Mouse (Mus musculus) gastrocnemius, postnatal 10 days (tissue): ENCODE results near the gene Cd52. TPM values are rescaled to one million over a fixed set of nuclear protein-coding genes. Genes with fewer than 3 reads are reported as not detected.

ENCODE experiments used
- DNase-seq: peaks from one replicate; pipeline ENCODE4 v3.0.0; 2021; ENCODE audit warnings: mixed read lengths
- total RNA-seq, 2 experiments: library from RNA; stranded (reverse); gene quantifications; 2 replicates each; pipeline ENCODE4 v1.2.3; 2021

Gene Cd52
- total RNA-seq, 2 experiments from 2014 or later = 0.70 to 2.1 TPM

GRCm38 (mm10) chr4:134119042-134119441 is 24.2 kb upstream of the Cd52 start:
- no peak for DNase-seq

- DNase-seq = no peak
Measured at GRCm38 (mm10) chr4:134118126-134118800, 23.4 kb upstream of the Cd52 start.

- DNase-seq = no peak
Measured at GRCm38 (mm10) chr4:134117012-134117411, 22.1 kb upstream of the Cd52 start.

GRCm38 (mm10) chr4:134116501-134116900 is 21.6 kb upstream of the Cd52 start:
- no peak for DNase-seq

GRCm38 (mm10) chr4:134115215-134116144 is 20.6 kb upstream of the Cd52 start:
- no peak for DNase-seq

- no peak for DNase-seq
Measured at GRCm38 (mm10) chr4:134114038-134114437, 19.2 kb upstream of the Cd52 start.

- no peak for DNase-seq
Measured at GRCm38 (mm10) chr4:134113356-134113994, 18.6 kb upstream of the Cd52 start.

- DNase-seq = no peak
Measured at GRCm38 (mm10) chr4:134112403-134112802, 17.5 kb upstream of the Cd52 start.

GRCm38 (mm10) chr4:134110653-134111052 is 15.8 kb upstream of the Cd52 start:
- no peak for DNase-seq

- no peak for DNase-seq
Measured at GRCm38 (mm10) chr4:134108196-134108595, 13.3 kb upstream of the Cd52 start.

- no peak for DNase-seq
Measured at GRCm38 (mm10) chr4:134107730-134108129, 12.8 kb upstream of the Cd52 start.

GRCm38 (mm10) chr4:134106105-134106504 is 11.2 kb upstream of the Cd52 start:
- DNase-seq = no peak

- no peak for DNase-seq
Measured at GRCm38 (mm10) chr4:134102742-134103119, 7.8 kb upstream of the Cd52 start.

- peak; percentile 74 for DNase-seq
Measured at GRCm38 (mm10) chr4:134101979-134102741, 7.3 kb upstream of the Cd52 start, which contains the start of gene Ubxn11. Ubxn11 (plus strand) TSS chr4:134102570.

- DNase-seq = no peak
Measured at GRCm38 (mm10) chr4:134100245-134100644, 5.4 kb upstream of the Cd52 start.

GRCm38 (mm10) chr4:134098628-134099027 is 3.7 kb upstream of the Cd52 start:
- no peak for DNase-seq

GRCm38 (mm10) chr4:134097015-134097608 is 2.2 kb upstream of the Cd52 start:
- DNase-seq = no peak

- no peak for DNase-seq
Measured at GRCm38 (mm10) chr4:134096120-134096519, 1.2 kb upstream of the Cd52 start.

GRCm38 (mm10) chr4:134094004-134094564 is 798 bp downstream of the Cd52 start:
- DNase-seq = no peak

GRCm38 (mm10) chr4:134092382-134093288 is 2.2 kb downstream of the Cd52 start:
- peak; percentile 65 for DNase-seq
